8 mouse cellular contexts compared by ENCODE assay signal in genomic region chr14:76687971-76688407, GRCm38 (mm10).
DNase-seq lines count a peak whose midpoint lies in the region; ATAC-seq and TF ChIP-seq lines count a peak whose summit lies in the region.

No protein-coding gene starts in this region.

- no peaks in the 10 kb centered on the region for H3K9me3 ChIP-seq in intestine, embryonic 14.5 days (ENCODE audit: control insufficient read depth, low read length)
- H3K9me3 ChIP-seq in intestine, postnatal 0 days (ENCODE audit: control insufficient read depth), result 0 out of 2 replicates have a peak, but pooled peaks cover 3% of the 10 kb centered on the region
- no peaks in the 10 kb centered on the region for H3K9me3 ChIP-seq in stomach, postnatal 0 days (ENCODE audit: control insufficient read depth, low read length)

- no peak for DNase-seq in intestine, embryonic 14.5 days (ENCODE audit: low spot score)
- peak; percentile 62 for DNase-seq in embryo, embryonic 9.5 days (ENCODE audit: extremely low spot score)
- peak; percentile 33 to 74 for DNase-seq in kidney, postnatal 25 days
- peak; percentile 32 for DNase-seq in stomach, postnatal 0 days (ENCODE audit: low spot score)
- DNase-seq in spleen, postnatal 4 days (ENCODE audit: low spot score in 2 of 2), result no peak
- no peak for DNase-seq in gastrocnemius, postnatal 14 days
- no peak for DNase-seq in gastrocnemius, postnatal 36 days

- H3K36me3 ChIP-seq in intestine, embryonic 14.5 days (ENCODE audit: control insufficient read depth, insufficient read depth, low read length), result no peaks in the 10 kb centered on the region
- H3K36me3 ChIP-seq in intestine, postnatal 0 days (ENCODE audit: control insufficient read depth, insufficient read depth), result no peaks in the 10 kb centered on the region
- H3K36me3 ChIP-seq in stomach, postnatal 0 days (ENCODE audit: control insufficient read depth, insufficient read depth, low read length), result no peaks in the 10 kb centered on the region

- TF ChIP-seq EP300 in stomach, postnatal 0 days (optimal IDR thresholded peaks at IDR 0.05), result no peak

- intact Hi-C loops in gastrocnemius, postnatal 14 days (cut with DNase I; ENCODE audit: low total_unique reads), result no loop called here
- intact Hi-C loops in gastrocnemius, postnatal 36 days (cut with DNase I), result no loop called here

- no peak overlapping the region for H3K4me3 ChIP-seq in intestine, embryonic 14.5 days (ENCODE audit: low read depth, low read length)
- no peak overlapping the region for H3K4me3 ChIP-seq in intestine, postnatal 0 days (ENCODE audit: low read depth, low read length)
- H3K4me3 ChIP-seq in stomach, postnatal 0 days (ENCODE audit: low read depth, low read length), result no peak overlapping the region

- WGBS in intestine, embryonic 14.5 days, result 17% methylated on average over 10 of the region's 10 CpGs
- 25% methylated on average over 10 of the region's 10 CpGs for WGBS in intestine, postnatal 0 days
- 19% methylated on average over 10 of the region's 10 CpGs for WGBS in stomach, postnatal 0 days

- ATAC-seq in intestine, embryonic 14.5 days (replicated peaks; ENCODE audit: low FRiP score, low TSS enrichment, low read depth), result 0 out of 2 replicates have a peak, but pooled peaks have one; percentile 13
- no peak; the same call in 1 of the 2 replicates for ATAC-seq in intestine, postnatal 0 days
- peak; percentile 69 for ATAC-seq in stomach, postnatal 0 days (ENCODE audit: low FRiP score, low TSS enrichment)

- H3K9ac ChIP-seq in intestine, embryonic 14.5 days (ENCODE audit: low read length), result no peak overlapping the region
- no peak overlapping the region for H3K9ac ChIP-seq in intestine, postnatal 0 days (ENCODE audit: low read depth, low read length)
- H3K9ac ChIP-seq in stomach, postnatal 0 days (ENCODE audit: low read length), result peak overlapping the region; percentile 23; the same call in 1 of the 2 replicates

- no peak for TF ChIP-seq CTCF in intestine, postnatal 0 days (IDR thresholded peaks at IDR 0.05; ENCODE audit: low read depth)
- peak; percentile 1; the same call in 1 of the 2 replicates for TF ChIP-seq CTCF in stomach, postnatal 0 days (IDR thresholded peaks at IDR 0.05; ENCODE audit: low read depth)

- H3K4me2 ChIP-seq in intestine, embryonic 14.5 days (ENCODE audit: low read length), result no peak overlapping the region
- H3K4me2 ChIP-seq in intestine, postnatal 0 days (replicated peaks; ENCODE audit: low read depth), result no peak overlapping the region
- H3K4me2 ChIP-seq in stomach, postnatal 0 days (replicated peaks; ENCODE audit: low read depth), result no peak overlapping the region

- H3K27ac ChIP-seq in intestine, embryonic 14.5 days (ENCODE audit: low read depth), result no peak overlapping the region
- H3K27ac ChIP-seq in intestine, postnatal 0 days (ENCODE audit: low read depth, low read length), result no peak overlapping the region
- peak overlapping the region; percentile 49 for H3K27ac ChIP-seq in stomach, postnatal 0 days (replicated peaks)

- H3K4me1 ChIP-seq in intestine, embryonic 14.5 days (replicated peaks; ENCODE audit: control insufficient read depth, insufficient read depth, low read length), result peaks cover 26% of the 10 kb centered on the region
- no peaks in the 10 kb centered on the region; the same call in 1 of the 2 replicates for H3K4me1 ChIP-seq in intestine, postnatal 0 days (replicated peaks; ENCODE audit: control insufficient read depth, insufficient read depth, low read length)
- 0 out of 2 replicates have a peak, but pooled peaks cover 8% of the 10 kb centered on the region for H3K4me1 ChIP-seq in stomach, postnatal 0 days (replicated peaks; ENCODE audit: control insufficient read depth, insufficient read depth)

- no peaks in the 10 kb centered on the region for H3K27me3 ChIP-seq in intestine, embryonic 14.5 days (replicated peaks; ENCODE audit: control insufficient read depth, insufficient read depth, low read length)
- no peaks in the 10 kb centered on the region for H3K27me3 ChIP-seq in intestine, postnatal 0 days (replicated peaks; ENCODE audit: control insufficient read depth, insufficient read depth, low read length)
- no peaks in the 10 kb centered on the region for H3K27me3 ChIP-seq in stomach, postnatal 0 days (ENCODE audit: control insufficient read depth, insufficient read depth, low read length)

Comparison
In these comparisons a context has a peak if more than half of its experiments do, and no peak if none do; other contexts are left out.
1. DNase-seq: peak in embryo, embryonic 9.5 days (single experiment), kidney, postnatal 25 days (2 of 2) and stomach, postnatal 0 days (single experiment); none in intestine, embryonic 14.5 days (single experiment), spleen, postnatal 4 days (0 of 2), gastrocnemius, postnatal 14 days (single experiment) and gastrocnemius, postnatal 36 days (0 of 2).